In genomic region chr9:53829081-53829865, GRCm38 (mm10) we compare ENCODE assay signal across 8 mouse cellular contexts. TPM values are rescaled to one million over a fixed set of nuclear protein-coding genes. Genes with fewer than 3 reads are reported as not detected.
A peak's percentile ranks its signal among the peaks of the same experiment; 100 is the strongest.
DNase-seq lines count a peak whose midpoint lies in the region; ATAC-seq and TF ChIP-seq lines count a peak whose summit lies in the region.

No protein-coding gene starts in this region.

- no peak for TF ChIP-seq CTCF in thymus, adult 2 months (IDR thresholded peaks at IDR 0.05; ENCODE audit: borderline replicate concordance, control insufficient read depth, extremely low read depth, insufficient read depth, low read length, poor library complexity)

- ATAC-seq in midbrain, embryonic 12.5 days (ENCODE audit: low FRiP score, low read depth): 0 out of 2 replicates have a peak, but pooled peaks have one; percentile 23

- no peak overlapping the region for H3K27ac ChIP-seq in thymus, adult 2 months (ENCODE audit: control insufficient read depth, insufficient read depth, low read length)
- peak overlapping the region; percentile 72 for H3K27ac ChIP-seq in limb, embryonic 10.5 days
- H3K27ac ChIP-seq in midbrain, embryonic 12.5 days (replicated peaks): no peak overlapping the region

- no peaks in the 10 kb centered on the region for H3K36me3 ChIP-seq in thymus, adult 2 months (ENCODE audit: control insufficient read depth, insufficient read depth, low read length)
- no peaks in the 10 kb centered on the region for H3K36me3 ChIP-seq in limb, embryonic 10.5 days
- H3K36me3 ChIP-seq in midbrain, embryonic 12.5 days: no peaks in the 10 kb centered on the region

- peak overlapping the region; percentile 55 for H3K4me2 ChIP-seq in midbrain, embryonic 12.5 days (replicated peaks)

- no peaks in the 10 kb centered on the region for H3K9me3 ChIP-seq in limb, embryonic 10.5 days (replicated peaks)
- H3K9me3 ChIP-seq in midbrain, embryonic 12.5 days: no peaks in the 10 kb centered on the region

- H3K4me3 ChIP-seq in thymus, adult 2 months (ENCODE audit: control insufficient read depth, insufficient read depth, low read length): no peak overlapping the region
- H3K4me3 ChIP-seq in limb, embryonic 10.5 days: peak overlapping the region; percentile 48
- peak overlapping the region; percentile 42 for H3K4me3 ChIP-seq in midbrain, embryonic 12.5 days

- H3K27me3 ChIP-seq in thymus, adult 2 months (ENCODE audit: control insufficient read depth, insufficient read depth, low read length): no peaks in the 10 kb centered on the region
- no peaks in the 10 kb centered on the region for H3K27me3 ChIP-seq in limb, embryonic 10.5 days (ENCODE audit: low read depth, poor library complexity, severe bottlenecking)
- H3K27me3 ChIP-seq in midbrain, embryonic 12.5 days: no peaks in the 10 kb centered on the region; the same call in 1 of the 2 replicates

- H3K9ac ChIP-seq in midbrain, embryonic 12.5 days (replicated peaks): peak overlapping the region; percentile 42

- H3K4me1 ChIP-seq in thymus, adult 2 months (replicated peaks; ENCODE audit: control insufficient read depth, insufficient read depth, low read length): no peaks in the 10 kb centered on the region
- H3K4me1 ChIP-seq in limb, embryonic 10.5 days: peaks cover 5% of the 10 kb centered on the region
- H3K4me1 ChIP-seq in midbrain, embryonic 12.5 days: peaks cover 3% of the 10 kb centered on the region; the same call in 1 of the 2 replicates

- DNase-seq in thymus, adult 2 months: peak; percentile 44
- no peak for DNase-seq in thymus, adult 18-20 months
- peak; percentile 41 for DNase-seq in cerebellum, adult 8-10 months
- peak; percentile 69 for DNase-seq in forelimb bud, embryonic 11.5 days (ENCODE audit: low read depth, low spot score)
- peak; percentile 14 for DNase-seq in kidney, adult 11 months
- peak; percentile 44 for DNase-seq in limb, embryonic 10.5 days (ENCODE audit: low spot score)
- peak; percentile 68 for DNase-seq in telencephalon, adult 2 months (ENCODE audit: low read depth, low spot score)

- no peak for TF ChIP-seq POLR2A in thymus, adult 2 months (IDR thresholded peaks at IDR 0.05; ENCODE audit: control insufficient read depth, extremely low read depth, insufficient read depth, low read length, poor library complexity)

- 19% methylated on average over 14 of the region's 14 CpGs for WGBS in thymus, adult 2 months
- 29% methylated on average over 14 of the region's 14 CpGs for WGBS in limb, embryonic 10.5 days
- WGBS in midbrain, embryonic 12.5 days: 21% methylated on average over 14 of the region's 14 CpGs

RNA-seq across cellular contexts. Expression of gene Sln, which starts 20.7 kb away (rescaled TPM):
- 7.7 and 32.0 TPM in 2 replicates for polyA plus RNA-seq in thymus, adult 2 months (2012; rRNA removed)
- 0.25 TPM in 1 of 2 replicates, not detected in the other for polyA plus RNA-seq in limb, embryonic 10.5 days (2016; fragmentation: Nextera tagmentation; extraction: Ambion mirVana)
- 0.24 TPM in 1 of 2 replicates, not detected in the other for polyA plus RNA-seq in midbrain, embryonic 12.5 days (2016; fragmentation: Nextera tagmentation; extraction: Ambion mirVana)

RNA-seq across cellular contexts. Expression of gene Slc35f2, which starts 57.9 kb away (rescaled TPM):
- polyA plus RNA-seq in thymus, adult 2 months (2012; rRNA removed): 6.6 and 6.9 TPM in 2 replicates
- 6.9 and 7.0 TPM in 2 replicates for polyA plus RNA-seq in limb, embryonic 10.5 days (2016; fragmentation: Nextera tagmentation; extraction: Ambion mirVana)
- polyA plus RNA-seq in midbrain, embryonic 12.5 days (2016; fragmentation: Nextera tagmentation; extraction: Ambion mirVana): 2.8 and 3.0 TPM in 2 replicates

Comparison
In these comparisons a context has a peak if more than half of its experiments do, and no peak if none do; other contexts are left out.
1. DNase-seq: peak in thymus, adult 2 months (single experiment), cerebellum, adult 8-10 months (single experiment), forelimb bud, embryonic 11.5 days (single experiment), kidney, adult 11 months (single experiment), limb, embryonic 10.5 days (single experiment) and telencephalon, adult 2 months (single experiment); none in thymus, adult 18-20 months (0 of 2).